Mouse (Mus musculus) midbrain, embryonic 14.5 days (tissue): ENCODE measurements around the gene Insm1. TPM values are rescaled to one million over a fixed set of nuclear protein-coding genes. Genes with fewer than 3 reads are reported as not detected.
A peak's percentile ranks its signal among the peaks of the same experiment; 100 is the strongest.

Experiments used
- ATAC-seq: fragments of 200-750 bp; cut with Nextera tagmentation; 2 replicates; pipeline ENCODE4 v1.8.0; 2017; ENCODE audit warnings: moderate number of reproducible peaks, moderate library complexity; ENCODE audit not compliant: low FRiP score, low TSS enrichment
- DNase-seq: peaks from one replicate; pipeline ENCODE4 v3.0.0-alpha.2; 2015
- H3K27ac ChIP-seq: fragments of 300-500 bp; sonication (generic); replicated peaks from 2 replicates; pipeline ENCODE4 v1.5.1; 2014; ENCODE audit warnings: mild to moderate bottlenecking, low read depth, low read length, moderate library complexity
- H3K27me3 ChIP-seq: fragments of 300-500 bp; sonication (generic); 2 replicates; pipeline ENCODE4 v1.6.1; 2014; ENCODE audit warnings: low read length, control low read depth, mixed read lengths; ENCODE audit not compliant: control insufficient read depth, insufficient read depth
- H3K36me3 ChIP-seq: fragments of 300-500 bp; sonication (generic); 2 replicates; pipeline ENCODE4 v1.6.1; 2014; ENCODE audit warnings: low read length, control low read depth; ENCODE audit not compliant: control insufficient read depth, insufficient read depth
- H3K4me1 ChIP-seq: fragments of 300-500 bp; sonication (generic); 2 replicates; pipeline ENCODE4 v1.6.1; 2014; ENCODE audit warnings: mild to moderate bottlenecking, antibody characterized with exemption, low read length, control low read depth; ENCODE audit not compliant: control insufficient read depth, insufficient read depth
- H3K4me2 ChIP-seq: fragments of 300-500 bp; sonication (generic); 2 replicates; pipeline ENCODE4 v1.6.1; 2014; ENCODE audit warnings: mild to moderate bottlenecking, low read length, moderate library complexity
- H3K4me3 ChIP-seq: fragments of 300-500 bp; sonication (generic); replicated peaks from 2 replicates; pipeline ENCODE4 v1.5.1; 2014; ENCODE audit warnings: low read depth, low read length
- H3K9ac ChIP-seq: fragments of 300-500 bp; sonication (generic); replicated peaks from 2 replicates; pipeline ENCODE4 v1.6.1; 2014; ENCODE audit warnings: mild to moderate bottlenecking, low read length, moderate library complexity
- H3K9me3 ChIP-seq: fragments of 300-500 bp; sonication (generic); 2 replicates; pipeline ENCODE4 v1.6.1; 2016; ENCODE audit warnings: low read length, control low read depth, mixed read lengths; ENCODE audit not compliant: control insufficient read depth
- WGBS: fragments of 180-500 bp; shearing (Covaris S2); extraction: QIAGEN DNeasy Blood & Tissue Kit; methylation state at CpG from one replicate; pipeline ENCODE4 v1.1.7; 2014; 5-methylcytosine and 5-hydroxymethylcytosine counted together
- polyA plus RNA-seq: library from polyadenylated mRNA; unstranded; fragments of >200 nt; fragmentation: Nextera tagmentation; extraction: Ambion mirVana; gene quantifications from 2 replicates; pipeline ENCODE4 v1.2.1, GENCODE M21; 2014

The Insm1 gene
- polyA plus RNA-seq, 1 experiment from 2014 or later, result 7.6 TPM

DNA sequence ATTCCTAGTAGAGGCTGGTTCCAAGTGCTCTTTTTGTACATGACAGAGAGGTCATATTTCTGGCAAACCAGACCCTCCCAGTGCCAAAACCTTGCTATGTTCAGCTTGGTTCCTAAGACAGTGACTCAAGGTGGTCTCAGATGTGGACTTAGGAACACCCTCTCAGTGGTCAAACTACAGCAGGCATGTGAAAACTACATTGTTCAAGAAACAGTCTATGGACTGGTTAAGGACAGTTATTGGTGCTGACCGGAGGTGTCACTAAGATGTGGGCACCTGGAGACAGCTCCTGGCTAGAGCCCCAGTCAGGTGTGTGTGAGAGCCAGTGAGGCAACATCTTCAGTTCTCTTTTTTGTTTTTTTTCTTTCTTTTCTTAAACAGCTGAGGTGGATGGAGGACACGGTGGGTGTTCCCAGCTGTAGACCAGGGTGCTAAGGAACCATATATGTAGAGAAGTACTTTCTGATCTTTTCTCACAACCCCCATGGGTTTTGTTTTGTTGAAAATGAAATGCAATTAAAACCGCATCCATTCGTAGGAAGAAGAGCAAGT, 17.6 kb downstream of the Insm1 start:
- H3K4me2 ChIP-seq, result no peak overlapping the region
- no peaks in the 10 kb centered on the region; the same call in 1 of the 2 replicates for H3K4me1 ChIP-seq
- H3K27ac ChIP-seq, result no peak overlapping the region
- DNase-seq, result no peak
- H3K9me3 ChIP-seq, result no peaks in the 10 kb centered on the region
- WGBS, result 95% methylated on average over 4 of the region's 4 CpGs
- ATAC-seq, result no peak
- peaks cover under 1% of the 10 kb centered on the region for H3K36me3 ChIP-seq
- H3K9ac ChIP-seq, result no peak overlapping the region
- no peaks in the 10 kb centered on the region for H3K27me3 ChIP-seq
- no peak overlapping the region for H3K4me3 ChIP-seq

DNA sequence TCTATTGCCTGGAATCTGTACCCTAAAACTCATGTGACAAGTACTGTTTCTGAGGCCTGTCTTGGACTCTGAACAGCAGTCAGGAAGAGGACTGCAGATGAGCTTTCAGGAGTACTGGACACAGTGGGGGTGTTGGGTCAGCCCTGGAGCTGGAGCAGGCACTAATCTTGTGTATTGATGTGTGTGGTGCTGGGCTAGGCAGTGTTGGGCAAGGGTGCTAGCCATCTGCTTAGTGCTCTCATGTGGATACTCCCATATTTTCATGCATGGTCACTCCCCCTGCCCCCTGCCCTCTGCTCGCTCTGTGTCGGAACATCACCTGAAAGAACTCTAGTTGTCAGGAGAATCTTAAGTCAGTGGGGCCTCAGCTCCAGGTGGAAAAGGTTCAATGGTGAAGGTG, 22.3 kb downstream of the Insm1 start:
- peaks cover 5% of the 10 kb centered on the region for H3K36me3 ChIP-seq
- no peaks in the 10 kb centered on the region for H3K9me3 ChIP-seq
- H3K4me2 ChIP-seq, result no peak overlapping the region
- no peak overlapping the region for H3K4me3 ChIP-seq
- H3K4me1 ChIP-seq, result peaks cover 7% of the 10 kb centered on the region; the same call in 1 of the 2 replicates
- no peak overlapping the region for H3K9ac ChIP-seq
- no peaks in the 10 kb centered on the region for H3K27me3 ChIP-seq
- 94% methylated on average over 2 of the region's 2 CpGs for WGBS
- no peak overlapping the region for H3K27ac ChIP-seq
- ATAC-seq (no peak), DNase-seq (no peak)

DNA sequence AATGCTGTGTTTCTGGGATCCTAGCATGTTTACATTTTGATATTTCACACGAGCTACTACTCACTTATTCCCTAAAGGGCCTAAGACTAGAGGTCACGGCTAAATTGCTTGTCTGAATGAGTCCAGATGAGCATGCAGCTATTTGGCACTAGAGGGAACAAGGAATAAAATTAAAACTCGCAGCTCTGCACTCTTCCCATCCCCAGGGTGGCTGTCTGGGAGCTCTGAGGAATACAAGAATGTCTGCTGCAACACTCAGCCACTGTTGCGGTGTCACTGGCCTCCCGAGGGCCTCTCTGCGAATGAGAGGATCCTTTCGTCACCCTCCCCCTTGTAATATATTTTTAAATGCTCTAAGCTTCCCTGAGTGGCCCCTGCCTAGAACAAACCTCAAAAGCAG, 23.7 kb downstream of the Insm1 start:
- no peak overlapping the region for H3K9ac ChIP-seq
- ATAC-seq, result no peak
- no peak overlapping the region for H3K27ac ChIP-seq
- no peak overlapping the region for H3K4me2 ChIP-seq
- no peak overlapping the region for H3K4me3 ChIP-seq
- peaks cover 18% of the 10 kb centered on the region; the same call in 1 of the 2 replicates for H3K4me1 ChIP-seq
- H3K9me3 ChIP-seq, result no peaks in the 10 kb centered on the region
- no peaks in the 10 kb centered on the region for H3K27me3 ChIP-seq
- 50% methylated on average over 7 of the region's 7 CpGs for WGBS
- peaks cover 5% of the 10 kb centered on the region for H3K36me3 ChIP-seq
- peak; percentile 9 for DNase-seq

DNA sequence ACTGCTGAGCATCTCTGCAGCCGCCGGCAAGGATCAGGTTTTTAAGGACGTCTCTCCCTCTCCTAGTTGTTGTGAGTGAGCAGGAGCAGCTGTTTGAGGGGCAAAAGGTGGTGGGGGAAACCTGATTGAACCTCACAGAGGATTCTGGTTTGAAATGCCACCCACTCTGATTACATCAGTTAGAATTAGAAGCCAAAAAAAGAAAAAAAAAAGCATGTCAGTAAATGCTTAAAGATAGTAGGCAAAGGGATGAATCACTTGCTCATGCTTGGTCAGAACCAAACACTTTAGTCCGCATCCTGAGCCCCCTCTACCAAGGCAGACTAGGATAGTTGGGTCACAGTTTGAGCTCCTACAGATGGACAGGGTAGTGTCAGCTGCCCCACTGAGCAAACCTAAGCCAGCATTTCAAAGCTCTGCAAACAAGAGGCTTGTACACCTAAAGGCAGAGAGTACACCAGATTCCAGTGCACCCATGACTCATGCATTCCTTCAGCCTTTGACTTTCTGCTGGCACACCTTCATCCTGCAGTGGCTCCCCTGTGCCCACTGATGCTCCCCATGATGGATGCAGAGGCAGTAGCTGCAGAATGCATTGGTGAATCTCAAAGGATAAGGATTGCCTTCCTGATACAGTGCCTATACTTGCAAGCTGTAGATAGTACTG, 24.8 kb downstream of the Insm1 start:
- H3K4me3 ChIP-seq, result no peak overlapping the region
- DNase-seq, result no peak
- H3K4me2 ChIP-seq, result no peak overlapping the region
- 83% methylated on average over 4 of the region's 4 CpGs for WGBS
- peaks cover 18% of the 10 kb centered on the region; the same call in 1 of the 2 replicates for H3K4me1 ChIP-seq
- H3K9ac ChIP-seq, result no peak overlapping the region
- peaks cover 5% of the 10 kb centered on the region for H3K36me3 ChIP-seq
- no peaks in the 10 kb centered on the region for H3K27me3 ChIP-seq
- H3K9me3 ChIP-seq, result no peaks in the 10 kb centered on the region
- H3K27ac ChIP-seq, result no peak overlapping the region
- no peak for ATAC-seq

DNA sequence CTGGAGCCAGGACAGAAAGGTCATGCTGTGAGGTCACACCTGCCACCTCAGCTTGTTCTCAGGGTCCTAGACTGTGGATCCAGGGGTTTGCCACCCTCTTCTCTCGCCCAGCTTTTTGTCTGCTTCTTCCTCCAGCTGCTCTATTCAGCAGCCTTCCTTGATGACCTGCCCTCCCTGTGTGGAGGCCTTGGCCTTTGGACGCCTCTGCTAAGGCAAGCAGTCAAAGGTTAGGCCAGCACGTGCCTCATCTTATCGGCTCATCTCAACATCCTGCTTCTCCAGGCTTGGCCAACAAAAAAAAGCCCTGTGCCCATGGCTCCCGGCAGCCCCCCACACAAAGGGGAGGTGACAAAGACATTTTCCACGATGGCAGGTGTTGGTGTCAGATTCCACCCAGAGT, 25.9 kb downstream of the Insm1 start:
- no peaks in the 10 kb centered on the region for H3K27me3 ChIP-seq
- DNase-seq, result no peak
- H3K4me2 ChIP-seq, result no peak overlapping the region
- H3K27ac ChIP-seq, result no peak overlapping the region
- no peak overlapping the region for H3K4me3 ChIP-seq
- peaks cover 5% of the 10 kb centered on the region for H3K36me3 ChIP-seq
- H3K9ac ChIP-seq, result no peak overlapping the region
- peaks cover 18% of the 10 kb centered on the region; the same call in 1 of the 2 replicates for H3K4me1 ChIP-seq
- no peaks in the 10 kb centered on the region for H3K9me3 ChIP-seq
- ATAC-seq, result no peak
- WGBS, result 29% methylated on average over 6 of the region's 6 CpGs

DNA sequence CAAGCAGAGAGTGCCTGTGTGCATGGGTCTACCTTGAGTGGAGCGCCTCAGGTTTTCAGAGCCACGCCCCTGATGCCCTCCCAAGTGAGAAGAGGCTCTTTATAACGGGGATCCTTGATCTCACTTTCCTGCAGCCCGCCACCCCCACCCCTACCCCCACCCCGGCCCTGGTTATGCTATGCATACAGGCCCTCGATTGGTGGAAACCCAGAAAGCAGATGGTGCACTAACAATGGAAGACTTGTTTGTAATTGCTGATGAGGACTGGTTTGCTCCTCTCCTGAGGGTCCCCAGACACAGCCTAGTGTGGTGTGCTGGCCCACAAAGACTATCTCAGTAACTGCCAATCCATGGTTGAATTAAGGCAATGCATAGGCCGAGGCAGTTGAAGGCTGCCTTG, 27.3 kb downstream of the Insm1 start:
- no peak overlapping the region for H3K9ac ChIP-seq
- no peak overlapping the region for H3K4me3 ChIP-seq
- WGBS, result 49% methylated on average over 7 of the region's 7 CpGs
- H3K27me3 ChIP-seq, result no peaks in the 10 kb centered on the region
- no peak overlapping the region for H3K4me2 ChIP-seq
- peaks cover 5% of the 10 kb centered on the region for H3K36me3 ChIP-seq
- DNase-seq (no peak), ATAC-seq (peak; percentile 77; the same call in 1 of the 2 replicates)
- no peaks in the 10 kb centered on the region for H3K9me3 ChIP-seq
- peaks cover 18% of the 10 kb centered on the region; the same call in 1 of the 2 replicates for H3K4me1 ChIP-seq
- H3K27ac ChIP-seq, result no peak overlapping the region

DNA sequence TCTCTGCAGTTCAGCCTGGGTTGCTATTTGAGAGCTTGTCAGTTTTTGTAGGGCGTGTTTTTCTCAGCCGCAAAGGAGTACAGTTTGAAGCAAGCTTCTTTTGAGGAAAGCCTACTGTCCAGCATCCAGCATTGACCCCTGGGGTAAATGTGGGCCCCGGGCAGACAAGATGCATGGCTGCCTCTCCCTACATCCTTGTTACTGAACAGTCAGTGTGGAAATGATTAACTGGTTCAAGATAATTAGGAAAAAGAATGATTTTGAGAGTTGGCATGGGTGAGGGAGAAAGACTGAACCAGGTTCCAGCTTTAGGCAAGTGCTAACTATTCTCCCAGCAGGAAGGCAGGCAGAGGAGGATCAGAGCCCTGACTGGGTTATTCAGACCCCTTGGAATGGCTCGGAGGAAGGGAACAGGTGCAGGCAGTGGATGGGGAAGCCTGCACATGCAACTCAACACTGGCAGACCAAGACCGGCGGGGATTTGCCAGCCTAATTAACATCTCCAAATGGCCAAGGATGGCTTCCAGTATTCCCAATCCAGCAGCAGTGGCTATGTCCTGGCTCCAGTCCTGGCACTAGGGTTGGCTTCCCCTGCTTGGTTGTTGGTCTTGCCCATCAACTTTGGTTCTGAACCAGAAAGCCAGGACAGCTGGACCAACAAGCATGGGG, 28.6 kb downstream of the Insm1 start:
- H3K27me3 ChIP-seq, result no peaks in the 10 kb centered on the region
- 0 out of 2 replicates have a peak overlapping the region, but pooled peaks have one; percentile 37 for H3K27ac ChIP-seq
- no peak overlapping the region for H3K4me2 ChIP-seq
- no peak overlapping the region for H3K9ac ChIP-seq
- WGBS, result 64% methylated on average over 6 of the region's 6 CpGs
- no peak overlapping the region for H3K4me3 ChIP-seq
- H3K4me1 ChIP-seq, result peaks cover 18% of the 10 kb centered on the region; the same call in 1 of the 2 replicates
- no peaks in the 10 kb centered on the region for H3K36me3 ChIP-seq
- ATAC-seq (no peak), DNase-seq (no peak)
- H3K9me3 ChIP-seq, result no peaks in the 10 kb centered on the region

DNA sequence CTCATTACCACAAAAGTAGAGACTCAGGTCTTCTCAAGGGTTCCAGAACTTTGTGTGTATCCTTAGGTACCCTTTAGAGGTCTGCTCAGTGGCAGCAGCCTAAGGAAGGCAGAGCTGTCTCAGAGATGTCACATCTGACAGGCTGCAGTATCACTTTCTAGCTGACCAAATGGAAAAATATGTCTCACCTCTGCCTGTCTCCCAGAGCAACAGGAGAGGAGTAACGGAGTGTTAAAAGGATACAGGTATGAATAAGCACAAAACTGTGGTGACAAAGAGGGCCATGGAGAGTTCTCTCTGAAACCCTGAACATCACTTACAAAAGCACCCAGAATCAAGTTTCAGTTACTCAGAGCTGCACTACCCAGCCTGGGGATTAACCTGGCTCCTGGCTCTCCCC, 32.7 kb downstream of the Insm1 start:
- Histone ChIP-seq H3K36me3 (no peaks in the 10 kb centered on the region), H3K4me2 (no peak overlapping the region), H3K4me1 (peaks cover 38% of the 10 kb centered on the region), H3K27ac (no peak overlapping the region), H3K9me3 (no peaks in the 10 kb centered on the region), H3K9ac (no peak overlapping the region), H3K27me3 (no peaks in the 10 kb centered on the region), H3K4me3 (no peak overlapping the region)
- 95% methylated on average over 1 of the region's 1 CpGs for WGBS
- no peak for ATAC-seq
- DNase-seq, result no peak
